Mouse (Mus musculus) lung, embryonic 15.5 days (tissue): ENCODE measurements at regions not wholly inside any gene's neighbourhood (a gene's known extent, or its start where the extent isn't known, plus 50 kb on each side); places are given as distances from the start of the nearest gene placed in this dataset.

Experiments
- ATAC-seq: fragments of 200-750 bp; cut with Nextera tagmentation; 2 replicates; pipeline ENCODE4 v1.8.0; 2017; ENCODE audit warnings: moderate number of reproducible peaks, borderline replicate concordance; ENCODE audit not compliant: low FRiP score, low TSS enrichment; ENCODE audit errors: extremely low read depth
- H3K27ac ChIP-seq: fragments of 300-500 bp; sonication (generic); 2 replicates; pipeline ENCODE4 v1.5.1; 2015; ENCODE audit warnings: moderate library complexity, mild to moderate bottlenecking, inconsistent platforms
- H3K27me3 ChIP-seq: fragments of 300-500 bp; sonication (generic); 2 replicates; pipeline ENCODE4 v1.6.1; 2015; ENCODE audit warnings: inconsistent platforms
- H3K36me3 ChIP-seq: fragments of 300-500 bp; sonication (generic); 2 replicates; pipeline ENCODE4 v1.6.1; 2015; ENCODE audit warnings: inconsistent platforms
- H3K4me1 ChIP-seq: fragments of 300-500 bp; sonication (generic); 2 replicates; pipeline ENCODE4 v1.6.1; 2015; ENCODE audit warnings: inconsistent platforms
- H3K4me2 ChIP-seq: fragments of 300-500 bp; sonication (generic); 2 replicates; pipeline ENCODE4 v1.6.1; 2015; ENCODE audit warnings: inconsistent platforms, mild to moderate bottlenecking, moderate library complexity
- H3K4me3 ChIP-seq: fragments of 300-500 bp; sonication (generic); 2 replicates; pipeline ENCODE4 v1.5.1; 2015; ENCODE audit warnings: mild to moderate bottlenecking, inconsistent platforms
- H3K9ac ChIP-seq: fragments of 300-500 bp; sonication (generic); 2 replicates; pipeline ENCODE4 v1.6.1; 2015; ENCODE audit warnings: inconsistent platforms
- H3K9me3 ChIP-seq: fragments of 300-500 bp; sonication (generic); 2 replicates; pipeline ENCODE4 v1.6.1; 2016; ENCODE audit warnings: inconsistent platforms
- WGBS: fragments of 180-500 bp; shearing (Covaris S2); methylation state at CpG from one replicate; pipeline ENCODE4 v1.1.7; 2015; 5-methylcytosine and 5-hydroxymethylcytosine counted together

DNA sequence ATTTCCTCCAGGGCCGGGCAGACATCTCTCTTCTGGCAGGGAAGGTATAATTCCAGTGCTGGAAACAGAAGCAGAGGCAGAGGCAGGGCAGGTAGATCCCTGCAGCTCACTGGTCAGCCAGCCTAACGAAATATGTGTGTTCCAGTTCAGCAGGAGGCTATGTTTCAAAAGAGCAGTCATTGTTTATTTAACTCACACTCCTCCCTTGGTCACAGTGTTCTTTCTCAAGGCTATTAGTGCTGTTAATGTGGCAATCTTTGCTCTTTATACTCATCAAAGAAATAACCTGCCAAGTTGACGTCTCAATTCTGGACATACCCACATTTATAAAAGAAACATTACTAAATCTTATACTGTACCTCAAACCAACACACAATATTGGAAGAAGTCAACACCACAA lies 253.3 kb upstream of the Adgrl3 start:
- WGBS = 54% methylated on average over 3 of the region's 3 CpGs

DNA sequence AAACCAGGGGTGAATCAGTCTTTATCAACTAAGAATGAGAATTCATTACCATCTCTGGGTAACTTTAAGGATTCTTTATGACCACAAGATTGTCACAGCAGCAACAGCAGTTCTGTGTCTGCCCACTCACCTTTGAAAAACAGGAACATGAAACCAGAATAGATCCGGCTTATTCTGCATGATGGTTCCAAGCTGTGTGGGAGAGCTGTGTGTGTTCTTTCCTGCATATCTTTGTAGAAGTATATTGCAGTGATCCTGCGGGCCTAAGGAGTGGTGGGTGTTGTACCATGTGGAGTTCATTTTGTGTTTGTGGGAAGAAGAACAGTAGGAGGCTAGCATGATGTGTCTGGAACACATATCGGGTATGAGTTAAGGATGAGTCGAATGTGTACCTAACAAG lies 236.0 kb upstream of the Adgrl3 start:
- WGBS = 87% methylated on average over 4 of the region's 4 CpGs
- Histone ChIP-seq H3K9ac (no peak overlapping the region), H3K4me3 (no peak overlapping the region), H3K27ac (no peak overlapping the region), H3K36me3 (no peaks in the 10 kb centered on the region), H3K27me3 (no peaks in the 10 kb centered on the region), H3K9me3 (no peaks in the 10 kb centered on the region), H3K4me1 (no peaks in the 10 kb centered on the region), H3K4me2 (no peak overlapping the region)
- ATAC-seq = no peak

More for the DNA sequence above, 253.3 kb upstream of the Adgrl3 start:
- H3K9me3 ChIP-seq = no peaks in the 10 kb centered on the region
- no peak overlapping the region for H3K4me3 ChIP-seq
- no peak overlapping the region for H3K4me2 ChIP-seq
- no peaks in the 10 kb centered on the region for H3K36me3 ChIP-seq
- H3K27ac ChIP-seq = no peak overlapping the region
- no peak overlapping the region for H3K9ac ChIP-seq
- no peak for ATAC-seq
- no peaks in the 10 kb centered on the region for H3K27me3 ChIP-seq
- H3K4me1 ChIP-seq = no peaks in the 10 kb centered on the region

DNA sequence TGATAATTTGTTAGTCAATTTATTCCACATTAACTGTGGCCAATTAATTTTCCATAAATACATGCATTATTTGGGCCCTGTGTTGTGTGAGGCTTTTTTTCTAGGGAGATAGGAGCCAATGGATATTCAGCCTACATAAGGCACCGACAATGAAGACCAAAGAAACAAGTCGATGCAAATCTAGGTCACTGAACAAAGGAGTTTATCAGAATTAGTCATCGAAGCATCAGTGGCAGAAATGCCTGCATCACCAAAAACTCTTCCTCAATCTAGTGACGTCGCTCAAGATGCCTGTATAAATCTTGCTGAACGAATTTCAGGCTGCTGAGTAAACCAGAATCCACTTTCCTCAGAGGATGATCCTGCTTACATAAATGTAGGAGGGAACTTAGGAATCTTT lies 235.2 kb upstream of the Adgrl3 start:
- 80% methylated on average over 6 of the region's 6 CpGs for WGBS
- no peak overlapping the region for H3K4me3 ChIP-seq
- no peak for ATAC-seq
- no peaks in the 10 kb centered on the region for H3K4me1 ChIP-seq
- H3K9ac ChIP-seq = no peak overlapping the region
- H3K27ac ChIP-seq = no peak overlapping the region
- H3K36me3 ChIP-seq = no peaks in the 10 kb centered on the region
- no peaks in the 10 kb centered on the region for H3K9me3 ChIP-seq
- no peaks in the 10 kb centered on the region for H3K27me3 ChIP-seq
- H3K4me2 ChIP-seq = no peak overlapping the region

- no peak overlapping the region for H3K4me2 ChIP-seq
- H3K4me3 ChIP-seq = no peak overlapping the region
- H3K9ac ChIP-seq = no peak overlapping the region
- H3K4me1 ChIP-seq = no peaks in the 10 kb centered on the region
- H3K36me3 ChIP-seq = no peaks in the 10 kb centered on the region
- ATAC-seq = no peak
- no peaks in the 10 kb centered on the region for H3K27me3 ChIP-seq
- WGBS = 93% methylated on average over 1 of the region's 1 CpGs
- no peak overlapping the region for H3K27ac ChIP-seq
- H3K9me3 ChIP-seq = no peaks in the 10 kb centered on the region
Observed at GRCm38 (mm10) chr5:80791658-80792057, 228.3 kb upstream of the Adgrl3 start.

DNA sequence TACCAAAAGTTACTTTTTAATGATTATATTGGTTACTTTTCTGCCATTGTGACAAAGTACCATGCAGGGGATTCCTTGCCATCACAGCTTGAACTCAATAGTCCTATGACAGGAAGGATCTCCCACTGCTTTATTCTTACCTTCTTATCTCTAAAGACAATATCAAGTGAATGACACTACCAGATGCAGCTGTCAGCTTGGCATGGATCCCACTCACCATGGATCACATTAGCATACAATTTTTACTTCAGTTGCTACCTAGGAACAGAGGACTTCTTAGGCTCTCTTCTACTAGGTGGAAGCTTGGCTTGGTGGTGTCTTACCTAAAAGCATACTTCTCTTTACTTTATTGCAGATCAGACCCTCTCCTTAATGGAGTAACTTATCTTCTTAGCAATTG lies 220.2 kb upstream of the Adgrl3 start:
- Histone ChIP-seq H3K27ac (no peak overlapping the region), H3K9ac (no peak overlapping the region), H3K4me2 (no peak overlapping the region), H3K4me1 (no peaks in the 10 kb centered on the region), H3K27me3 (no peaks in the 10 kb centered on the region), H3K36me3 (no peaks in the 10 kb centered on the region), H3K9me3 (no peaks in the 10 kb centered on the region), H3K4me3 (no peak overlapping the region)
- no peak for ATAC-seq

- Histone ChIP-seq H3K9ac (no peak overlapping the region), H3K27me3 (no peaks in the 10 kb centered on the region), H3K4me3 (no peak overlapping the region), H3K4me2 (no peak overlapping the region), H3K27ac (no peak overlapping the region), H3K36me3 (no peaks in the 10 kb centered on the region), H3K4me1 (no peaks in the 10 kb centered on the region), H3K9me3 (no peaks in the 10 kb centered on the region)
- WGBS = 49% methylated on average over 2 of the region's 2 CpGs
- no peak for ATAC-seq
Observed at GRCm38 (mm10) chr5:80812917-80813316, 207.0 kb upstream of the Adgrl3 start.

DNA sequence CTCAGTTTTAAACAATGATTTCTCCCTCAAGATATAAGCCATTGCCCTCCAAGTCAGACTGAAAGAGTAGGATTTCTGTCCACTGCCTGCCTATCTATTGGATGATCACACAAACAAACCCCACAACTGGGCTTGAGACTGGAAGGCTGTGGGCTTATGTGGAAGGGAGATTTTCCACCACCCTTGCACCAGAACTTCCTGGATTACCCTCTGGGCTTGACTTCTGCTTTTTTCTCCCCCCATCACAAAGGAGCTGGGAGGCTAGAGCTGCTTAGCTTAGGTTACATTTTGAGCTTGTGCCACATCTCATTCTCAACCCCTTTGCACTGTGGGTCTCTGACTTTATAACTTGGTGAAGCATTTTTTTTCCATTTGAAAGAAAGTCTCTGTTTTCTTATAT lies 200.7 kb upstream of the Adgrl3 start:
- no peak overlapping the region for H3K9ac ChIP-seq
- H3K27ac ChIP-seq = no peak overlapping the region
- no peak overlapping the region for H3K4me2 ChIP-seq
- H3K4me3 ChIP-seq = no peak overlapping the region
- H3K27me3 ChIP-seq = no peaks in the 10 kb centered on the region
- no peak for ATAC-seq
- no peaks in the 10 kb centered on the region for H3K4me1 ChIP-seq
- no peaks in the 10 kb centered on the region for H3K9me3 ChIP-seq
- no peaks in the 10 kb centered on the region for H3K36me3 ChIP-seq

GRCm38 (mm10) chr5:80842531-80842930 lies 177.4 kb upstream of the Adgrl3 start:
- H3K9me3 ChIP-seq = no peaks in the 10 kb centered on the region

GRCm38 (mm10) chr5:80855034-80855433 lies 164.9 kb upstream of the Adgrl3 start:
- no peak for ATAC-seq
- no peak overlapping the region for H3K4me2 ChIP-seq
- no peak overlapping the region for H3K4me3 ChIP-seq
- 75% methylated on average over 5 of the region's 5 CpGs for WGBS
- H3K9ac ChIP-seq = no peak overlapping the region
- H3K27me3 ChIP-seq = no peaks in the 10 kb centered on the region
- no peak overlapping the region for H3K27ac ChIP-seq
- H3K9me3 ChIP-seq = no peaks in the 10 kb centered on the region
- no peaks in the 10 kb centered on the region for H3K36me3 ChIP-seq
- no peaks in the 10 kb centered on the region for H3K4me1 ChIP-seq

More at GRCm38 (mm10) chr5:80842531-80842930, 177.4 kb upstream of the Adgrl3 start:
- Histone ChIP-seq H3K27me3 (no peaks in the 10 kb centered on the region), H3K36me3 (no peaks in the 10 kb centered on the region), H3K4me1 (no peaks in the 10 kb centered on the region), H3K27ac (no peak overlapping the region), H3K4me2 (no peak overlapping the region), H3K9ac (no peak overlapping the region), H3K4me3 (no peak overlapping the region)
- 43% methylated on average over 1 of the region's 1 CpGs for WGBS
- ATAC-seq = no peak

- H3K27me3 ChIP-seq = no peaks in the 10 kb centered on the region
Observed at GRCm38 (mm10) chr5:80876600-80876999, 143.3 kb upstream of the Adgrl3 start.

GRCm38 (mm10) chr5:80898230-80898629 lies 121.7 kb upstream of the Adgrl3 start:
- Histone ChIP-seq H3K27me3 (no peaks in the 10 kb centered on the region), H3K27ac (no peak overlapping the region), H3K4me3 (no peak overlapping the region), H3K9ac (no peak overlapping the region), H3K36me3 (no peaks in the 10 kb centered on the region), H3K4me2 (no peak overlapping the region), H3K4me1 (no peaks in the 10 kb centered on the region), H3K9me3 (no peaks in the 10 kb centered on the region)
- 54% methylated on average over 5 of the region's 5 CpGs for WGBS
- no peak for ATAC-seq

More at GRCm38 (mm10) chr5:80876600-80876999, 143.3 kb upstream of the Adgrl3 start:
- H3K4me2 ChIP-seq = no peak overlapping the region
- no peak overlapping the region for H3K4me3 ChIP-seq
- no peaks in the 10 kb centered on the region for H3K36me3 ChIP-seq
- H3K27ac ChIP-seq = no peak overlapping the region
- ATAC-seq = no peak
- H3K4me1 ChIP-seq = no peaks in the 10 kb centered on the region
- no peak overlapping the region for H3K9ac ChIP-seq
- H3K9me3 ChIP-seq = no peaks in the 10 kb centered on the region
- 83% methylated on average over 2 of the region's 2 CpGs for WGBS

- H3K9me3 ChIP-seq = no peaks in the 10 kb centered on the region
- no peak overlapping the region for H3K9ac ChIP-seq
- H3K27ac ChIP-seq = no peak overlapping the region
- H3K27me3 ChIP-seq = no peaks in the 10 kb centered on the region
- ATAC-seq = no peak
- no peak overlapping the region for H3K4me3 ChIP-seq
- H3K4me1 ChIP-seq = no peaks in the 10 kb centered on the region
- WGBS = 73% methylated on average over 6 of the region's 6 CpGs
- no peak overlapping the region for H3K4me2 ChIP-seq
- H3K36me3 ChIP-seq = no peaks in the 10 kb centered on the region
Observed at GRCm38 (mm10) chr5:80908771-80909170, 111.2 kb upstream of the Adgrl3 start.

GRCm38 (mm10) chr5:80938791-80939190 lies 81.1 kb upstream of the Adgrl3 start:
- H3K27me3 ChIP-seq = no peaks in the 10 kb centered on the region
- no peak for ATAC-seq
- H3K27ac ChIP-seq = no peak overlapping the region
- no peak overlapping the region for H3K4me2 ChIP-seq
- H3K4me1 ChIP-seq = no peaks in the 10 kb centered on the region
- H3K4me3 ChIP-seq = no peak overlapping the region
- H3K9me3 ChIP-seq = no peaks in the 10 kb centered on the region
- no peak overlapping the region for H3K9ac ChIP-seq
- H3K36me3 ChIP-seq = no peaks in the 10 kb centered on the region
- WGBS = 69% methylated on average over 3 of the region's 3 CpGs
